Mouse (Mus musculus) brain, adult 2 months (tissue): Measurements from ENCODE around the gene Mlec.
A peak's percentile ranks its signal among the peaks of the same experiment; 100 is the strongest.
"Not testable (repeated sequence)": the region's sequence is repeated elsewhere in the genome, so short reads cannot be mapped to it uniquely, and the experiment has no call there.

Experiments
- DNase-seq: peaks from one replicate; pipeline ENCODE4 v3.0.0; 2011; ENCODE audit warnings: low read depth, low spot score

Mlec gene

GRCm38 (mm10) chr5:115151457-115151856, 6.5 kb downstream of the Mlec start:
- no peak for DNase-seq

DNA sequence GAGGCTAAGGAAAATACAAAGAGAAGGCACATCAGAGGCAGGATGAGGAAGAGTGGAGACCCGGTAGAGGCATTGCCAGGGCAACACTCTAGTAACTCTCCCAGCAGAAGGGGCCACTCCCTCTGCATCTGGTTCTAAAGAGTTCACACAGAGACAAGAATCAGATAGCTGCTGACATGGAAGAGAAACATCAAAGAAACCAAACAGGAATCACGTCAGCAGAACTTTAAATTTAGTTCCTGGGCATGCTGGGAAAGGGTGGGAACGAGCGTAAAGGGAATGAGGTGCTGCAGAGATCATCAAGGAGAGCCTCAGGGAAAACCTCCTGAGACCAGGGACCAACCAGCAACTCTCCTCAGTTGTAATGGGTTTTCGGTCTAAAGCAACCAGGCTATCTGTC, 7.0 kb downstream of the Mlec start:
- DNase-seq = no peak

- DNase-seq = no peak
Measured at GRCm38 (mm10) chr5:115149675-115150459, 8.1 kb downstream of the Mlec start.

DNA sequence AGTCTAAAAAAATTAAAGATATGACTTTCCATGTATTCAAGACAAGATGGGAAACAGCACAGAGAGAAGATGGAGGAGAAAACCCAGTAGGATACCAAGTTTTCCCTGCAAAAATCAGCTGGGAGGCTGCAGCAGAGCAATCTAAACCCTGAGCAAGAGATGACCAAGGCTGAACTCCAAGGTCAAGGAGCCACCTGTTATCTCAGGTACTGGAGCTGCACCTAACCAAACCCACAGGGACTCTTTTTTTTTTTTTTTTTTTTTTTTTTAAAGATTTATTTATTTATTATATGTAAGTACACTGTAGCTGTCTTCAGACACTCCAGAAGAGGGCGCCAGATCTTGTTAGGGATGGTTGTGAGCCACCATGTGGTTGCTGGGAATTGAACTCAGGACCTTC, 9.1 kb downstream of the Mlec start:
- not testable (repeated sequence) for DNase-seq

- no peak for DNase-seq
Measured at GRCm38 (mm10) chr5:115148378-115148777, 9.6 kb downstream of the Mlec start.

GRCm38 (mm10) chr5:115147388-115147787, 10.6 kb downstream of the Mlec start:
- no peak for DNase-seq

DNA sequence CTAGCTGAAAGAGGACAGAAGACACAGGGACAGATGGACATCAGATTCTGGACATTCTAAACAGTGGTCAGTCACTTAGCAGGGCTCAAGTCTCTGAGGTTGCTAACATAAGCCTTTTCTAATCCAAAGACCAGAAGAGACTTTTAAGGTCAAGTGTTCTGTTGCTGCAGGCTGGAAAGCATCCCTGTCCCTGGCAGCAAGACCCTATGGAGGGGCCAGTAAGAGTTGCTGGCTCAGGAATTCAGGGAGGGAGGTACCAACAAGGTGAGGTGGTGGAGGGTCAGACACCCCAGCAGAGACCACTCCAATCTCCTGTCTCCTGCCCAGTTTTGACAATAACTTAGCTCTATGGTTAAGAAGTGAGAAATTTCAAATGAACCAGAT, 11.2 kb downstream of the Mlec start:
- DNase-seq = no peak

- no peak for DNase-seq
Measured at GRCm38 (mm10) chr5:115145976-115146746, 11.8 kb downstream of the Mlec start.

- DNase-seq = no peak
Measured at GRCm38 (mm10) chr5:115145253-115145968, 12.6 kb downstream of the Mlec start.

DNA sequence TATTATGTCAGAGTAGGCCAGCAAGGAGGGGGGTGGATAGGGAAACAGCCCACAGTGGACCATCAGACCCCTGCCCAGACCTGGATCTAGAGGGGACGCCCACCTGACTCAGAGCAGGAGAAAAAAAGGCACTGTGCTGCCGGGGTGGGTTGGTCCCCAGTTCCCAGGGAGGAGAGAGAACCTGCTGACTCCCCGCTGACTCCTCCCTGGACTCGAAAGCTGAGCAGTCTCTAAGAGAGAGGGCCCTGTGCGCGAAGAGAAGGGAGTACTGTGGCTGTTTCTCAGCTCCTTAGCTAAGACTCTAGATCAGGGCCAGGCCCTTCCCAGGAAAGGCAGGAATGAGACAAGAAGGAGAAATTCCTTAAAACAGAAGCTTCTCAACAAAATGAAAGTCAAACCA, 13.5 kb downstream of the Mlec start:
- no peak for DNase-seq

DNA sequence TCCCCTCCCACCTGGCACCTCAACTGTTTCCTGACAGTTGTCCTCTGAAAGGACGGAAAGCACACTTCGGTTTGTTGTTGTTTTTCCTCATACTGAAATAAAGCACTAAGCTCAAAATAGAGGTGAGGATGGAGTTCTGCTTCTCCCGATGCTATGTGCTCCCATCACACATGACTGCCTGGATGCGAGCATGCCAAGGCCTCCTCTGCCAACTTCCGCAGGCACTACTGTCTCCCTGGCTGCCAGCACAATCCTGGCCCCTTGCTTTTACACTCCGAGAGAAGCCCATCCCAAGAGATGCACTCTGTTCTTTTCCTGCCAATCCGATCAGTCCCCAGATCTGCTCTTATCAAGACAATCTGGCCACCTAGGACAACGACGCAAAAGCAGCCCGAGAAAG, 14.4 kb downstream of the Mlec start:
- DNase-seq = peak; percentile 75

GRCm38 (mm10) chr5:115142166-115142697, 15.7 kb downstream of the Mlec start:
- no peak for DNase-seq

DNA sequence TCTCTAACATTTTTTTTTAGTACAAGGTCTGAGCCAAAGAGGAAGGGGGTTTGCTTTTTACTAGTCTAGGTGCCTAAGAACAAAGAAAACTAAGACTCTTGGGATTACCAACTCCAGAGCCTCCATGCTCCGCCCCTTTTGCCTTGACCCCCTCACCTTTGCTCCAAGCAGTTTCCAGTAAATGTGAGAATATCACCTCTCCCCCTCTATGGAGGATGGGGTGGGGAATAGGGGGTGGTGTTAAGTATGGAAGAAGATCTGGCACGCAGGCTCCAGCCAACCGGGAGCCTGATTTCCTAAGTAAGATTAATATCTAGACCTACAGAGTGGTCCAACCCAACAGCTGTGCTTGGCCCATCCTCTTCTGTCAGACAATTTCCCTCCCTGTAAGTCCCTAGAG, 17.3 kb downstream of the Mlec start:
- no peak for DNase-seq

- no peak for DNase-seq
Measured at GRCm38 (mm10) chr5:115139124-115139523, 18.9 kb downstream of the Mlec start.

DNA sequence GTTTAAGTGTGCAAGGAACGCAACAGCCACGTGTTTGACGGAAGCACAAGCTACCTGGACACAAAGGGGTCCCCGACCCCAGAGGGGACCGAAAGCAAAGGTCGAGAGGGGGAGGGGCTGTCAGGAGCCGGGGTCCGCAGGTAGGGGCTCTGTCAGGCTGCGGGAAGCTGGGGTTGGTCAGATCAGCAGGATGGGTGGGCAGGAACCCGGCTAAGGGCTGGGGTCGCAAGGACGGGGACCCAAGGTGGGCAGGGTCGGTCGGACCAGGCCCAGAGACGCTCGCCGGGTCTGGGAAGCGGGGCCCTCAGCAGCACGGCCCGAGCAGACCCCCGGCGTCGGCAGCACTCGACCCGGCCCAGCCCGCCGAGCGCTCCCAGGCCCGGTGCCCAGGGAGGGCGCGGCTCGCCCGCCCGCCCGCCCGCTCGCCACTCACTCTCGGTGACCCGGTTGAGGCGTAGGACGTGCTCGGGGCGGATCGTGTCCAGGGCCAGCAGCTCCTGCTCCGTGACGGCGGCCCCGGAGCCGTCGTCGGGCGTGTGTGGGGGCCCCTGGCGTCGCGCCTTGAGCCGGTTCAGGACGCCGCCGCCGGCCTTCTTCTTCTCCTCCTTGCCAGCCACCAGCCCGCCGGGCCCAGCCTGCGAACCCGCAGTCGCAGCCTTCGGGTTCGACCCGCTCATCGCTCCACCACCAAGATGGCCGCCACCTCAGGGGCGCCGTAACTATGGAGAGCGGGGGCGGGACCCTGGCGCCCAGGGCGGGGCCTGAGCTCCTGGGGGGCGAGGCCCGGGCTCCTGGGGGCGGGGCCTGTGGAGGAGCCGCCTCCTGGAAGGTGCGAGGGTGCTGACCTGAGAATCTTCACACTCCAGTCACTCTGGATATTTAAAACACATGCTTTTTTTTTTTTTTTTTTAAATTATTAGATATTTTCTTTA, 23.5 kb downstream of the Mlec start, which contains the start of gene Unc119b:
Gene Unc119b, minus strand, starts transcription at position 742 of the 932 bp plus-strand sequence.
- peak; percentile 92 for DNase-seq

DNA sequence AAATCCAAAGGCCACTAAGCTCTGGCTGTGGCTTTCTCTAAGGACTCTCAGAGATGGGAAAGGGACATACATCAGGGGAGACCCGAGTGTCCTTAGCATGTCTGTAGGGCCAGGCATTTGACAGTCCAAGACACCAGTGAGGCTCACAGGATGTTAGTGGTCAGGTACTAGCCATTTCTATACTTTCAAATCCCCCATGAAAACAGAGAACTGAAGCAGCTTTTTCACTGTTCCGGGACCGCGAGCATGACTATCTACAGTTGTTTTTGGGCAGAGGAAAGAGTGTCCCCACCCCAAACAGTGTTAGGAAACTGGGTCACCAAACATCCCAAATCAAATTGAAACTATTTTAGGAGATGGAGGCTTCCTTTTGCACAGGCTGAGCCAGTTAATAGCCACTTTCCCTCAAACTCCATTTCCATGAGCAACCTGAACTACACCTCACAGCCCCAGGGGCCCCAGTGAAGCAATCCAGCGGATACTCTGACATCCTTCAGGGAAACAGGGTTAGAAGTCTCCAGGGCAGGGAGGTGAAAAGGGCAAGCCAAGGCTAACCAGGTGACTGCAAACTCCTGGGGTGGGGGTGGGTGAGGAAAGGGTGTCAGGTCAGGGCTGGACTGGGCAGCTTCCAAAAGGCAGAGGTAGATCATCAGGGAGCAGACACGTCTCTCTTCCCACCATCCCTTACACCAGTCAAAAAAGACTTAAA, 24.5 kb downstream of the Mlec start:
- no peak for DNase-seq

- DNase-seq = no peak
Measured at GRCm38 (mm10) chr5:115132465-115132864, 25.5 kb downstream of the Mlec start.

- no peak for DNase-seq
Measured at GRCm38 (mm10) chr5:115129328-115129727, 28.7 kb downstream of the Mlec start.

DNA sequence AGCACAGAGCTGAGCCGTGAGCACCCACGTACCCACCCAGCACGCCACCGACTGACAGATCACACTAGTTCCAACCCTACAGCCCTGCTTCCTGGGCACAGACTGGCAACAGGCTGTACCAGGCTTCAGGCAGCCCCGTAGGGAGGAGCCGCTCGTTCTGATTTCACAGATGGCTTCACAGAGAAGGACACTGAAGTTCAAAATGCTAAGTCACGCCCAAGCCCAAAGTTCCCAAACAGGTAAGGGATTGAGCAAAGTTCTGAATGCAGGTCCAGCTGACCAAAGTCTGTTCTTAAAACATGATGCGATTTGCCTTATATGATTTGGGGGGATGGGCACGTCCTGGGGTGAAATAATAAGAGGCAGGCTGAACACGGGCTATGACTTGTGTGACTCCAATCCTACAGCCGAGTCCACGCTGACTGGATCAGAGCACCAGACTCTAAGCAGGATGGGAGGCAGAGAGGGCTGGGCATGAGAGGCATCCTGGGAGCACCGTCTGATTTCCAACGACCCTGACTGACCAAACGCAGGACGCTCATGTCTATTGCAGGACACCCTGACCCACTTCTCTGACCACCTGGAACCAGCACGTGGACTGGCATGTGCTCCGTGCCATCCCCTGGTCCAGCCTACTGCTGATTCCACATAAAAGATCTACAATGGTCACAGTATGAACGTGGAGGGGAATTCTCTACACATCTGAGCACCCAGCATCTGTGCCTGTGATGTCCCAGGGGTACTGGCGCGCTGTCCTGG, 30.4 kb downstream of the Mlec start:
- peak; percentile 48 for DNase-seq
